Mouse (Mus musculus): Measurements from ENCODE around the gene Pld1.

The Pld1 gene

GRCm38 (mm10) chr3:28149656-28150256 lies 211.3 kb downstream of the Pld1 start:
- no peak for DNase-seq (ENCODE audit: low spot score in 2 of 2)

- no peak for DNase-seq (ENCODE audit: low spot score in 2 of 2)
These were observed 219.5 kb downstream of the Pld1 start for GRCm38 (mm10) chr3:28158006-28158405.

GRCm38 (mm10) chr3:28158916-28159315 lies 220.4 kb downstream of the Pld1 start:
- DNase-seq (ENCODE audit: low spot score in 2 of 2), result no peak

- no peak for DNase-seq (ENCODE audit: low spot score in 2 of 2)
These were observed 223.9 kb downstream of the Pld1 start for GRCm38 (mm10) chr3:28162346-28162745.

GRCm38 (mm10) chr3:28164678-28165077 lies 226.2 kb downstream of the Pld1 start:
- DNase-seq (ENCODE audit: low spot score in 2 of 2), result no peak

GRCm38 (mm10) chr3:28165598-28165997 lies 227.1 kb downstream of the Pld1 start:
- peak; percentile 11 to 12 for DNase-seq (ENCODE audit: low spot score in 2 of 2)

- no peak for DNase-seq (ENCODE audit: low spot score in 2 of 2)
These were observed 229.5 kb downstream of the Pld1 start for GRCm38 (mm10) chr3:28167796-28168505.

- peak; percentile 46 to 55 for DNase-seq (ENCODE audit: low spot score in 2 of 2)
These were observed 232.6 kb downstream of the Pld1 start for GRCm38 (mm10) chr3:28170911-28171618.

- no peak for DNase-seq (ENCODE audit: low spot score in 2 of 2)
These were observed 237.8 kb downstream of the Pld1 start for GRCm38 (mm10) chr3:28175997-28176967.

GRCm38 (mm10) chr3:28178333-28178732 lies 239.8 kb downstream of the Pld1 start:
- DNase-seq (ENCODE audit: low spot score in 2 of 2), result no peak

Measured in spleen, postnatal 36 days (tissue).